Mouse (Mus musculus) limb, embryonic 11.5 days (tissue): ENCODE data around the gene Zhx3. TPM values are rescaled to one million over a fixed set of nuclear protein-coding genes. Genes with fewer than 3 reads are reported as not detected.

Source experiments
- ATAC-seq: fragments of 200-750 bp; cut with Nextera tagmentation; 2 replicates; pipeline ENCODE4 v1.8.0; 2017; ENCODE audit warnings: low read depth; ENCODE audit not compliant: insufficient number of reproducible peaks, low FRiP score, low TSS enrichment
- DNase-seq: peaks from one replicate; pipeline ENCODE4 v3.0.0-alpha.2; 2015; ENCODE audit warnings: low spot score
- H3K27ac ChIP-seq: fragments of 300-500 bp; sonication (generic); replicated peaks from 2 replicates; pipeline ENCODE4 v1.5.1; 2014; ENCODE audit warnings: low read depth, mild to moderate bottlenecking, low read length
- H3K27me3 ChIP-seq: fragments of 300-500 bp; sonication (generic); 2 replicates; pipeline ENCODE4 v1.6.1; 2014; ENCODE audit warnings: mild to moderate bottlenecking, low read length, mixed read lengths; ENCODE audit not compliant: control insufficient read depth, insufficient read depth
- H3K36me3 ChIP-seq: fragments of 300-500 bp; sonication (generic); 2 replicates; pipeline ENCODE4 v1.6.1; 2014; ENCODE audit warnings: mild to moderate bottlenecking, low read length, moderate library complexity, mixed read lengths; ENCODE audit not compliant: control insufficient read depth, insufficient read depth
- H3K4me1 ChIP-seq: fragments of 300-500 bp; sonication (generic); 2 replicates; pipeline ENCODE4 v1.6.1; 2014; ENCODE audit warnings: low read length, mixed read lengths; ENCODE audit not compliant: control insufficient read depth, insufficient read depth
- H3K4me2 ChIP-seq: fragments of 300-500 bp; sonication (generic); 2 replicates; pipeline ENCODE4 v1.6.1; 2014; ENCODE audit warnings: low read depth, mild to moderate bottlenecking, moderate library complexity; ENCODE audit not compliant: severe bottlenecking
- H3K4me3 ChIP-seq: fragments of 300-500 bp; sonication (generic); 2 replicates; pipeline ENCODE4 v1.5.1; 2014; ENCODE audit warnings: low read depth, low read length
- H3K9ac ChIP-seq: fragments of 300-500 bp; sonication (generic); 2 replicates; pipeline ENCODE4 v1.6.1; 2014; ENCODE audit warnings: mild to moderate bottlenecking, low read length
- H3K9me3 ChIP-seq: fragments of 300-500 bp; sonication (generic); 2 replicates; pipeline ENCODE4 v1.6.1; 2016; ENCODE audit warnings: low read length; ENCODE audit not compliant: control insufficient read depth
- whole genome bisulfite sequencing: fragments of 180-500 bp; shearing (Covaris S2); extraction: QIAGEN DNeasy Blood & Tissue Kit; methylation state at CpG from one replicate; pipeline ENCODE4 v1.1.7; 2014; 5-methylcytosine and 5-hydroxymethylcytosine counted together
- polyA plus RNA-seq: library from polyadenylated mRNA; unstranded; fragments of >200 nt; fragmentation: Nextera tagmentation; extraction: Ambion mirVana; gene quantifications from 2 replicates; pipeline ENCODE4 v1.2.1, GENCODE M21; 2014

Gene Zhx3
- polyA plus RNA-seq, result 8.2 and 10.2 TPM in 2 replicates

DNA sequence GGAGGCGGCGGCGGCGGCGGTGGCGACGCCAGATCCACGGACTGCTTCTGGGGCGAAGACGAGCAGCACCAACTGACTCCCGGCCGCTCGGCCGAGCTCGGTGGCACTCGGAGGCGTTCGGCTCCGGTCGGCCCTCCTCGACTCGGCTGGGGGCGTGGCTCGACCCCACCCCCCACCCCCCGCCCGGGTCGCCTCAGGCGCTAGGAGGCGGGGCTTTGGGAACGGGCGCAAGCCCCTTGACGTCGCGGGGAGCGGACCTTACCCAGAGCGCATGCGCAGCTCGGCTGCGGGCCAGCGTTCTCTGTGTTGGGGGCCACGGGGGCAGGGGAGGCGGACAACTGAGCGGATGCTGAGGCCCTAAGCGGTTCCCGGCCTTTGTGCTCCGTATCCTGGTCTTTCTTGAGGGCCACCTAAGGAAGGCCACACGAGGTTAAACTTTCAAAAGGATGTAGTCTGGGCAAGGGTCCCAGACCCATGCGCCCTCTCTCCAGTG, at the start of gene Zhx3:
Gene Zhx3, minus strand, starts transcription at position 109 of the 493 bp plus-strand sequence.
- peak; percentile 96 for ATAC-seq
- H3K27ac ChIP-seq, result peak within 1 kb of the TSS; percentile 68
- H3K4me2 ChIP-seq, result peak within 1 kb of the TSS; percentile 80
- H3K4me3 ChIP-seq, result peak within 1 kb of the TSS; percentile 87
- no peaks in the 10 kb centered on the region for H3K9me3 ChIP-seq
- H3K4me1 ChIP-seq, result no peaks in the 10 kb centered on the region
- H3K9ac ChIP-seq, result peak within 1 kb of the TSS; percentile 84
- no peaks in the 10 kb centered on the region for H3K27me3 ChIP-seq
- DNase-seq, result peak; percentile 95
- under 1% methylated on average over 48 of the region's 48 CpGs for WGBS
- H3K36me3 ChIP-seq, result no peaks in the 10 kb centered on the region; the same call in 1 of the 2 replicates

DNA sequence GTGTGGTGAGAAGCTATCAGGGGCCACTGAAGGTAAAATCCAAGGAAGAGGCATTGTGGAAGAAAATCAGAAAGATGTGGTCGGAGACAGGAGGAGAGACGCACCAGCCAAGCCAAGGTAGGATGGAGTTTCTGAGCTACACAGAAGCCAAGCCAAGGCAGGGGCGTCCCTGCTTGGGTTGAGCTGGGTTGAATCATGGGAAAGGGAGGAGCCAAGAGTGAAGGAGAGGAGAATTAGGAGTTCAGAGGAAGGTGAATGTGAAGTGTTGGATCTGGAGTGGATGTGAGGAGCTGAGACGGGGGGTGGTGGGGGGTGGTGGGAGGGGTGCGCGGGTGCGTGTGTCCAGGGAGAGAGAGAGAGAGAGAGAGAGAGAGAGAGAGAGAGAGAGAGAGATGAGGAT, 48.5 kb upstream of the Zhx3 start:
- DNase-seq (no peak), ATAC-seq (no peak)
- WGBS, result 58% methylated on average over 7 of the region's 7 CpGs
- Histone ChIP-seq H3K4me1 (no peaks in the 10 kb centered on the region), H3K9me3 (no peaks in the 10 kb centered on the region), H3K4me2 (no peak overlapping the region), H3K36me3 (no peaks in the 10 kb centered on the region), H3K9ac (no peak overlapping the region), H3K4me3 (no peak overlapping the region), H3K27ac (no peak overlapping the region), H3K27me3 (no peaks in the 10 kb centered on the region)

DNA sequence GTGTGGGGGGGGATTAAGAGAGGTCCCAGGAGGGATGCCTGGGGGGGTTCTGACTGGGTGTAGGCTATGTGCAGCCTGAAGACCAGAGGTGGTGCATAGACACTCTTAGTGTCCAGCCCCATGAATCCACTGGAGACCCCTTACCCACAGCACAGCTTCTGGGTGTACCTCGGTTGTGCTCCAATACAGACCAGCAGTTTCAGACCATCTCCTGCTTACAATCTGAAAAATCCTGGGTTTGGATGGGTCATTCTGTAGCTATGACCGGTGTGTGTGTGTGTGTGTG, 46.1 kb upstream of the Zhx3 start:
- 83% methylated on average over 2 of the region's 2 CpGs for WGBS
- H3K27ac ChIP-seq, result no peak overlapping the region

GRCm38 (mm10) chr2:160918154-160918929, 45.5 kb upstream of the Zhx3 start:
- H3K27me3 ChIP-seq, result no peaks in the 10 kb centered on the region
- H3K9me3 ChIP-seq, result no peaks in the 10 kb centered on the region
- no peaks in the 10 kb centered on the region for H3K36me3 ChIP-seq
- no peak overlapping the region for H3K27ac ChIP-seq
- ATAC-seq (no peak), DNase-seq (no peak)
- WGBS, result 60% methylated on average over 8 of the region's 8 CpGs
- no peak overlapping the region for H3K9ac ChIP-seq
- peaks cover 5% of the 10 kb centered on the region; the same call in 1 of the 2 replicates for H3K4me1 ChIP-seq
- no peak overlapping the region for H3K4me3 ChIP-seq
- no peak overlapping the region for H3K4me2 ChIP-seq

More for the DNA sequence above, 46.1 kb upstream of the Zhx3 start:
- Histone ChIP-seq H3K9me3 (no peaks in the 10 kb centered on the region), H3K4me1 (peaks cover 5% of the 10 kb centered on the region; the same call in 1 of the 2 replicates), H3K36me3 (no peaks in the 10 kb centered on the region), H3K9ac (no peak overlapping the region), H3K4me3 (no peak overlapping the region), H3K4me2 (no peak overlapping the region), H3K27me3 (no peaks in the 10 kb centered on the region)
- ATAC-seq (no peak), DNase-seq (no peak)

DNA sequence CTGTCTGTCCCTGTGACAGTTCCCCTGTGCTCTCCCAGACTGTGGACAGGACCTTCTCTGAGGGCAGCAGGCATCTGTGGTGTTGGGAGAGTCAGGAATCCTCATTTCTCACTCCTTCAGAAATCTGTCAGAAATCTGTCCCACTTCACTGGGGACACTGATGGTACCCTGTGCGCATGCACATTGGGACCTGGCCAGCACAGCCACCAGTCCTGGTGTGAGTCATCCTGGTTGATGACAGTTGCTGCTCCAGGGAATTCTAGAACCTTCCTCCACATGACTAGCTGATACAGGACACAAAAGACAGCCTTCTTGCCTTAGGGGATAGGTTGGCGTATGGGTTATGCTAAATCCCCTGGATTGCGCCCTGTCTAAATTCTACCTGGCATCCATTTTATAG, 44.5 kb upstream of the Zhx3 start:
- DNase-seq (no peak), ATAC-seq (no peak)
- WGBS, result 91% methylated on average over 3 of the region's 3 CpGs
- H3K27ac ChIP-seq, result no peak overlapping the region
- 0 out of 2 replicates have a peak, but pooled peaks cover 2% of the 10 kb centered on the region for H3K27me3 ChIP-seq
- no peaks in the 10 kb centered on the region for H3K36me3 ChIP-seq
- no peaks in the 10 kb centered on the region for H3K9me3 ChIP-seq
- no peak overlapping the region for H3K9ac ChIP-seq
- H3K4me3 ChIP-seq, result no peak overlapping the region
- H3K4me2 ChIP-seq, result no peak overlapping the region
- peaks cover 11% of the 10 kb centered on the region for H3K4me1 ChIP-seq

- H3K4me2 ChIP-seq, result no peak overlapping the region
- H3K4me3 ChIP-seq, result no peak overlapping the region
- ATAC-seq, result no peak
- H3K27me3 ChIP-seq, result 0 out of 2 replicates have a peak, but pooled peaks cover 6% of the 10 kb centered on the region
- H3K9ac ChIP-seq, result no peak overlapping the region
- peaks cover 15% of the 10 kb centered on the region for H3K4me1 ChIP-seq
- no peak for DNase-seq
- 87% methylated on average over 8 of the region's 8 CpGs for WGBS
- no peaks in the 10 kb centered on the region for H3K9me3 ChIP-seq
- no peaks in the 10 kb centered on the region for H3K36me3 ChIP-seq
- H3K27ac ChIP-seq, result no peak overlapping the region
Observed at GRCm38 (mm10) chr2:160916714-160917113, 43.9 kb upstream of the Zhx3 start.

GRCm38 (mm10) chr2:160915821-160916610, 43.2 kb upstream of the Zhx3 start:
- no peaks in the 10 kb centered on the region for H3K9me3 ChIP-seq
- H3K4me1 ChIP-seq, result peaks cover 17% of the 10 kb centered on the region
- no peak overlapping the region for H3K4me2 ChIP-seq
- WGBS, result 76% methylated on average over 13 of the region's 13 CpGs
- H3K27me3 ChIP-seq, result 0 out of 2 replicates have a peak, but pooled peaks cover 6% of the 10 kb centered on the region
- no peak for DNase-seq
- H3K27ac ChIP-seq, result no peak overlapping the region
- H3K4me3 ChIP-seq, result no peak overlapping the region
- H3K9ac ChIP-seq, result no peak overlapping the region
- no peak for ATAC-seq
- H3K36me3 ChIP-seq, result no peaks in the 10 kb centered on the region

GRCm38 (mm10) chr2:160914656-160915055, 41.9 kb upstream of the Zhx3 start:
- Histone ChIP-seq H3K4me1 (peaks cover 17% of the 10 kb centered on the region), H3K36me3 (no peaks in the 10 kb centered on the region), H3K27me3 (peaks cover 12% of the 10 kb centered on the region; the same call in 1 of the 2 replicates), H3K9ac (no peak overlapping the region), H3K27ac (no peak overlapping the region), H3K4me2 (no peak overlapping the region), H3K9me3 (no peaks in the 10 kb centered on the region), H3K4me3 (no peak overlapping the region)
- DNase-seq (no peak), ATAC-seq (no peak)
- WGBS, result 78% methylated on average over 9 of the region's 9 CpGs
